Comparison of ENCODE assay signal across 8 mouse cellular contexts in the genomic region with DNA sequence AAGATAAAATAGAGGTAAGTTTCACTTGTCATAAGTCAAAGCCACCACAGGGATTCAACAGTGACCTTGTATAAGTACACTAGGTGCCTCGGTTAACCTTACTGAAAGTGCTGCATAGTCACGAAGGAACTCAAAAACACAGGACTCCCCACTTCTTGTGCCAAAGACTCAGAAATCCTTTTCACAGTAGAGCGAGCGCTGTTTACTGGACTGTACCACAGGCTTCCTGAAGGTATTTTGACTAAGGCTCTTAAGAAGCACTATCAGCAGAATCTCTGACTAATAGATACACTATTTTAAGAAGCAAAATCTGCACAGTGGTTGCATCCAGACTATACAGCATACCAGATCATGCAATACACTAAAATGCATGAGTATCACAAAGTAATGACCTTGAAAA. TPM values are rescaled to one million over a fixed set of nuclear protein-coding genes. Genes with fewer than 3 reads are reported as not detected.
DNase-seq lines count a peak whose midpoint lies in the region; ATAC-seq and TF ChIP-seq lines count a peak whose summit lies in the region.
"Not testable (repeated sequence)": the region's sequence is repeated elsewhere in the genome, so short reads cannot be mapped to it uniquely, and the experiment has no call there.

No protein-coding gene starts in this region.

- H3K9ac ChIP-seq in midbrain, embryonic 11.5 days (ENCODE audit: low read length): not testable (repeated sequence)

- not testable (repeated sequence) for H3K9me3 ChIP-seq in midbrain, embryonic 11.5 days (ENCODE audit: control insufficient read depth, low read length)

- not testable (repeated sequence) for H3K36me3 ChIP-seq in kidney, adult 2 months (ENCODE audit: control insufficient read depth, insufficient read depth, low read length); midbrain, embryonic 11.5 days (ENCODE audit: control insufficient read depth, insufficient read depth, low read length)

- not testable (repeated sequence) for H3K4me2 ChIP-seq in midbrain, embryonic 11.5 days

- not testable (repeated sequence) for TF ChIP-seq POLR2A in kidney, adult 2 months (IDR thresholded peaks at IDR 0.05; ENCODE audit: low read depth, low read length)

- in situ Hi-C loops in Patski (cut with MboI; ENCODE audit: low pct_unique_long_range_greater_than_20kb): not testable (repeated sequence)

- not testable (repeated sequence) for H3K27ac ChIP-seq in kidney, adult 2 months (ENCODE audit: insufficient read depth, low read depth, low read length); midbrain, embryonic 11.5 days (ENCODE audit: low read depth, low read length)

- WGBS in kidney, adult 2 months: 38% methylated on average over 4 of the region's 4 CpGs
- WGBS in midbrain, embryonic 11.5 days: 89% methylated on average over 4 of the region's 4 CpGs

- POLR2A ChIA-PET in Patski (lab: Charles Lee): not testable (repeated sequence)

- H3K4me1 ChIP-seq in kidney, adult 2 months (ENCODE audit: control insufficient read depth, insufficient read depth, low read length); midbrain, embryonic 11.5 days (ENCODE audit: control insufficient read depth, insufficient read depth, low read length): not testable (repeated sequence)

- ATAC-seq in Patski: peak; percentile 99
- not testable (repeated sequence) for ATAC-seq in midbrain, embryonic 11.5 days (ENCODE audit: low FRiP score)

- not testable (repeated sequence) for H3K4me3 ChIP-seq in kidney, adult 2 months (ENCODE audit: insufficient read depth, low read depth, low read length); midbrain, embryonic 11.5 days (ENCODE audit: low read depth, low read length)

- DNase-seq in 3134 (ENCODE audit: extremely low read depth, insufficient read length, low spot score): peak; percentile 52
- DNase-seq in 416B (ENCODE audit: low read depth): peak; percentile 85
- DNase-seq in Muller cell, postnatal 12 days (ENCODE audit: inconsistent ontology term): peak; percentile 19
- DNase-seq in Patski (ENCODE audit: low read depth, low spot score): peak; percentile 60
- DNase-seq in heart, adult 11 months: peak; percentile 82
- peak; percentile 37 for DNase-seq in kidney, adult 2 months
- DNase-seq in kidney, postnatal 14 days: peak; percentile 3
- peak; percentile 23 for DNase-seq in midbrain, embryonic 11.5 days (ENCODE audit: low spot score, missing footprints)

- not testable (repeated sequence) for H3K27me3 ChIP-seq in Patski; kidney, adult 2 months (replicated peaks; ENCODE audit: control insufficient read depth, insufficient read depth, low read length); midbrain, embryonic 11.5 days (ENCODE audit: control insufficient read depth, insufficient read depth, low read length)

- CTCF ChIA-PET in Patski (lab: Charles Lee): interaction anchor here (1.5 kb wide), 1 partner anchor 10 kb away, joined by 6 read pairs; no protein-coding TSS in a partner anchor

- TF ChIP-seq CTCF in Patski (IDR thresholded peaks at IDR 0.05); kidney, adult 2 months (conservative IDR thresholded peaks at IDR 0.05; ENCODE audit: insufficient read depth, insufficient read length, low read depth, low read length): not testable (repeated sequence)

RNA-seq across cellular contexts. Expression of a gene that starts 6.9 kb away (rescaled TPM):
- polyA plus RNA-seq in Patski (2021): 89.2 TPM
- polyA plus RNA-seq in kidney, adult 2 months (2012; rRNA removed): 26.5 and 27.2 TPM in 2 replicates
- polyA plus RNA-seq in midbrain, embryonic 11.5 days (2014; fragmentation: Nextera tagmentation; extraction: Ambion mirVana): 98.2 and 108 TPM in 2 replicates

Comparison
In these comparisons a context has a peak if more than half of its experiments do, and no peak if none do; other contexts are left out.
1. DNase-seq: peak in every context shown above with its lines; median percentile 85 in 416B; 82 in heart, adult 11 months; 60 in Patski; 52 in 3134; 37 in kidney, adult 2 months; 23 in midbrain, embryonic 11.5 days; 19 in Muller cell, postnatal 12 days; 3 in kidney, postnatal 14 days.